Mouse (Mus musculus) thymus, postnatal 10 days (tissue): ENCODE data around the gene Gm4305.
"Not testable (repeated sequence)": the region's sequence is repeated elsewhere in the genome, so short reads cannot be mapped to it uniquely, and the experiment has no call there.

Experiments used
- DNase-seq, 2 experiments: peaks; one replicate each; pipeline ENCODE4 v3.0.0; 2021; ENCODE audit warnings: low spot score in 2 of 2

Gene Gm4305

DNA sequence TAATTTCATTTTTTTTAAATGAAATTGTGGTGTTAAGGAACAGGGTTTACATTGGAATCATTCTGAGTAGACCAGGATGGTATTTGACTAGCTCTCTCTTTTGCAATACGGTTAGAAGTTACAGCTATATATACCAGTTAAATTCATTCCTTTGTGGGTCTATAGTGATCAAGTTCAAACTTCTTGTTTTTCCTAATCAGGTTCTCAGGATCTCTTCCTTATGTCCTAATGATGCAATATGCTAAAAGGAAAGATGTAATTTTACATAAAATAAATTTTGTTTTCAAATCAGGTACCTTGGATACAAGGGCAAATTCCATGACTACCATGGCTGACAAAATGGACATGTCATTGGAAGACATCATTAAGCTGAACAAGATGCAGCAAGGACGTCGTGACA, at the start of gene Gm4305:
Gm4305 (plus strand) TSS at position 301 of the 400 bp plus-strand sequence.
- not testable (repeated sequence) for DNase-seq

DNA sequence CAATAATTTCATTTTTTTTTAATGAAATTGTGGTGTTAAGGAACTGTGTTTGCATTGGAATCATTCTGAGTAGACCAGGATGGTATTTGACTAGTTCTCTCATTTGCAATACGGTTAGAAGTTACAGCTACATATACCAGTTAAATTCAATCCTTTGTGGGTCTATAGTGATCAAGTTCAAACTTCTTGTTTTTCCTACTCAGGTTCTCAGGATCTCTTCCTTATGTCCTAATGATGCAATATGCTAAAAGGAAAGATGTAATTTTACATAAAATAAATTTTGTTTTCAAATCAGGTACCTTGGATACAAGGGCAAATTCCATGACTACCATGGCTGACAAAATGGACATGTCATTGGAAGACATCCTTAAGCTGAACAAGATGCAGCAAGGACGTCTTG, 15.5 kb upstream of the Gm4305 start, which contains the start of gene Gm4301:
Gm4301 (plus strand) TSS at position 301 of the 400 bp plus-strand sequence.
- DNase-seq, result not testable (repeated sequence)

DNA sequence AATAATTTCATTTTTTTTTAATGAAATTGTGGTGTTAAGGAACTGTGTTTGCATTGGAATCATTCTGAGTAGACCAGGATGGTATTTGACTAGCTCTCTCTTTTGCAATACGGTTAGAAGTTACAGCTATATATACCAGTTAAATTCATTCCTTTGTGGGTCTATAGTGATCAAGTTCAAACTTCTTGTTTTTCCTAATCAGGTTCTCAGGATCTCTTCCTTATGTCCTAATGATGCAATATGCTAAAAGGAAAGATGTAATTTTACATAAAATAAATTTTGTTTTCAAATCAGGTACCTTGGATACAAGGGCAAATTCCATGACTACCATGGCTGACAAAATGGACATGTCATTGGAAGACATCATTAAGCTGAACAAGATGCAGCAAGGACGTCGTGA, 10.4 kb upstream of the Gm4305 start, which contains the start of gene Gm4302:
Gm4302 (plus strand) TSS at position 301 of the 400 bp plus-strand sequence.
- not testable (repeated sequence) for DNase-seq

DNA sequence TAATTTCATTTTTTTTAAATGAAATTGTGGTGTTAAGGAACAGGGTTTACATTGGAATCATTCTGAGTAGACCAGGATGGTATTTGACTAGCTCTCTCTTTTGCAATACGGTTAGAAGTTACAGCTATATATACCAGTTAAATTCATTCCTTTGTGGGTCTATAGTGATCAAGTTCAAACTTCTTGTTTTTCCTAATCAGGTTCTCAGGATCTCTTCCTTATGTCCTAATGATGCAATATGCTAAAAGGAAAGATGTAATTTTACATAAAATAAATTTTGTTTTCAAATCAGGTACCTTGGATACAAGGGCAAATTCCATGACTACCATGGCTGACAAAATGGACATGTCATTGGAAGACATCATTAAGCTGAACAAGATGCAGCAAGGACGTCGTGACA, 5.2 kb upstream of the Gm4305 start, which contains the start of gene Gm4303:
Gm4303 (plus strand) TSS at position 301 of the 400 bp plus-strand sequence.
- DNase-seq, result not testable (repeated sequence)

DNA sequence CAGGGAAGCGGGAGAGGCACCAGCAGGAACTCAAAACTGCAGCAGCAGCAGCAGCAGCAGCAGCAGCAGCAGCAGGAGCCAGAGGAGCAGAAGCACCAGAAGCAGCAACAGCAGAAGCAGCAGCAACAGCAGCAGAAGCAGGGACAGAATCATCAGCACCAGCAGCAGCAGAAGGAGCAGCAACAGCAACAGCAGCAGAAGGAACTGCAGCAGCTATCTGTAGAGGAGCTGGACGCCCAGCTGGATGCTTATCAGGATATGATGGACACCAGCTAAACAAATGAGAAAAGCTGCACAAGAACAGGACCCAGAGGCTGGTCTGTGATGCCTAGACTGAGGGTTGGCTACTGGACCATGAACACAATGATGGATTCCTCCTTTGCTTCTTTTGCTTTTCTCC, 5.9 kb downstream of the Gm4305 start:
- DNase-seq, result peak in 1 of 2 experiments; percentile 11

DNA sequence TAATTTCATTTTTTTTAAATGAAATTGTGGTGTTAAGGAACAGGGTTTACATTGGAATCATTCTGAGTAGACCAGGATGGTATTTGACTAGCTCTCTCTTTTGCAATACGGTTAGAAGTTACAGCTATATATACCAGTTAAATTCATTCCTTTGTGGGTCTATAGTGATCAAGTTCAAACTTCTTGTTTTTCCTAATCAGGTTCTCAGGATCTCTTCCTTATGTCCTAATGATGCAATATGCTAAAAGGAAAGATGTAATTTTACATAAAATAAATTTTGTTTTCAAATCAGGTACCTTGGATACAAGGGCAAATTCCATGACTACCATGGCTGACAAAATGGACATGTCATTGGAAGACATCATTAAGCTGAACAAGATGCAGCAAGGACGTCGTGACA, 10.1 kb downstream of the Gm4305 start, which contains the start of gene Gm4307:
Gm4307 (plus strand) TSS at position 301 of the 400 bp plus-strand sequence.
- DNase-seq, result not testable (repeated sequence)

DNA sequence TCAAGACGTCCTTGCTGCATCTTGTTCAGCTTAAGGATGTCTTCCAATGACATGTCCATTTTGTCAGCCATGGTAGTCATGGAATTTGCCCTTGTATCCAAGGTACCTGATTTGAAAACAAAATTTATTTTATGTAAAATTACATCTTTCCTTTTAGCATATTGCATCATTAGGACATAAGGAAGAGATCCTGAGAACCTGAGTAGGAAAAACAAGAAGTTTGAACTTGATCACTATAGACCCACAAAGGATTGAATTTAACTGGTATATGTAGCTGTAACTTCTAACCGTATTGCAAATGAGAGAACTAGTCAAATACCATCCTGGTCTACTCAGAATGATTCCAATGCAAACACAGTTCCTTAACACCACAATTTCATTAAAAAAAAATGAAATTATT, 31.6 kb downstream of the Gm4305 start, which contains the start of gene Gm4312:
Gm4312 (minus strand) TSS at position 101 of the 400 bp plus-strand sequence.
- not testable (repeated sequence) for DNase-seq
